ENCODE assay signal across 9 mouse cellular contexts in the genomic region with DNA sequence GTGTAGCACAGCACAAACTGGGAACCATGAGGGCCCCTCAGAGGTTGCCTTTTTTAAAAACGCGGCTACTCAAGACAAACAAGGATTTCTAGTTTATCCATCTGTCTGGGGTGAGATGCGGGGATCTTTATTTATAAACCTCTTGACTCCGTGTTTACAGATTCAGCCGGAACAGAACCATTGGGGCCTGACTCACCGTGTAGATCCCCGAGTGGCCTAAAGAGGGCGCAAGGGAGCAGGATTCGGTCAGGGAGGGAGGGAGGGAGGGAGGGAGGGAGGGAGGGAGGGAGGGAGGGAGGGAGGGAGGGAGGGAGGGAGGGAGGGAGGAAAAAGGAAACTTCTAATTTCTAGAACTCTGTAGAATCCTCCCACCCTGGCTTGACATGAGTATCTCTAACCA.
DNase-seq lines count a peak whose midpoint lies in the region; ATAC-seq and TF ChIP-seq lines count a peak whose summit lies in the region.
"Had no signal": no experiment of that assay in that cellular context is flagged by ENCODE, and none has a peak within 500 bp of the region (broad histone marks: within the 10 kb centered on the region; RNA-seq: fewer than 3 reads in every experiment).

No protein-coding gene starts in this region.

- no peaks in the 10 kb centered on the region for H3K27me3 ChIP-seq in limb, embryonic 11.5 days (ENCODE audit: control insufficient read depth, insufficient read depth, low read length)
- 0 out of 2 replicates have a peak, but pooled peaks cover 6% of the 10 kb centered on the region for H3K27me3 ChIP-seq in limb, embryonic 10.5 days (ENCODE audit: low read depth, poor library complexity, severe bottlenecking)
- H3K27me3 ChIP-seq: stomach, embryonic 15.5 days had no signal

- H3K4me2 ChIP-seq in limb, embryonic 11.5 days (ENCODE audit: low read depth, severe bottlenecking): no peak overlapping the region
- H3K4me2 ChIP-seq: stomach, embryonic 15.5 days had no signal

- no peak for ATAC-seq in limb, embryonic 11.5 days (ENCODE audit: insufficient number of reproducible peaks, low FRiP score, low TSS enrichment, low read depth)

- TF ChIP-seq CTCF in gastrocnemius, adult 2 months (IDR thresholded peaks at IDR 0.05): peak; percentile 36

- DNase-seq in gastrocnemius, adult 2 months: peak; percentile 27
- DNase-seq in gastrocnemius, postnatal 4 days (ENCODE audit: low spot score in 2 of 2): no peak
- DNase-seq in limb, embryonic 11.5 days (ENCODE audit: low spot score): peak; percentile 45
- no peak for DNase-seq in limb, embryonic 10.5 days (ENCODE audit: low spot score)
- peak; percentile 35 for DNase-seq in urinary bladder, postnatal 25 days (ENCODE audit: low spot score)
- no peak for DNase-seq in urinary bladder, adult 2 months (ENCODE audit: low spot score)
- DNase-seq in T-cell, adult 2 months (ENCODE audit: low spot score): no peak
- no peak for DNase-seq in heart, adult 8-10 months (ENCODE audit: low spot score)

- no peak overlapping the region for H3K4me3 ChIP-seq in gastrocnemius, adult 2 months
- H3K4me3 ChIP-seq in limb, embryonic 11.5 days (ENCODE audit: low read depth, low read length): no peak overlapping the region
- no peak overlapping the region for H3K4me3 ChIP-seq in limb, embryonic 10.5 days
- H3K4me3 ChIP-seq: stomach, embryonic 15.5 days had no signal

- WGBS in limb, embryonic 11.5 days: 51% methylated on average over 6 of the region's 9 CpGs
- WGBS in limb, embryonic 10.5 days: 38% methylated on average over 8 of the region's 9 CpGs

- no peaks in the 10 kb centered on the region for H3K36me3 ChIP-seq in limb, embryonic 11.5 days (ENCODE audit: control insufficient read depth, insufficient read depth, low read length)
- H3K36me3 ChIP-seq in limb, embryonic 10.5 days: no peaks in the 10 kb centered on the region
- H3K36me3 ChIP-seq: stomach, embryonic 15.5 days had no signal

- H3K9ac ChIP-seq in limb, embryonic 11.5 days (ENCODE audit: low read length): no peak overlapping the region
- H3K9ac ChIP-seq: stomach, embryonic 15.5 days had no signal

- no peaks in the 10 kb centered on the region for H3K9me3 ChIP-seq in limb, embryonic 11.5 days (ENCODE audit: control insufficient read depth, low read length)
- no peaks in the 10 kb centered on the region for H3K9me3 ChIP-seq in limb, embryonic 10.5 days (replicated peaks)
- H3K9me3 ChIP-seq: stomach, embryonic 15.5 days had no signal

- no peak overlapping the region for H3K27ac ChIP-seq in gastrocnemius, adult 2 months
- H3K27ac ChIP-seq in limb, embryonic 11.5 days (replicated peaks; ENCODE audit: low read depth, low read length): no peak overlapping the region
- no peak overlapping the region for H3K27ac ChIP-seq in limb, embryonic 10.5 days
- H3K27ac ChIP-seq: stomach, embryonic 15.5 days had no signal

- intact Hi-C loops in gastrocnemius, adult 2 months (cut with DNase I): loop anchor here (5.0 to 10.0 kb wide), 2 partner anchors 140 to 448 kb away; no protein-coding TSS in a partner anchor

- H3K4me1 ChIP-seq in limb, embryonic 11.5 days (ENCODE audit: control insufficient read depth, insufficient read depth, low read length): no peaks in the 10 kb centered on the region
- peaks cover 23% of the 10 kb centered on the region for H3K4me1 ChIP-seq in limb, embryonic 10.5 days

Comparison
In these comparisons a context has a peak if more than half of its experiments do, and no peak if none do; other contexts are left out.
1. DNase-seq: peak in gastrocnemius, adult 2 months (single experiment), limb, embryonic 11.5 days (single experiment) and urinary bladder, postnatal 25 days (single experiment); none in gastrocnemius, postnatal 4 days (0 of 2), limb, embryonic 10.5 days (single experiment), urinary bladder, adult 2 months (single experiment), T-cell, adult 2 months (single experiment) and heart, adult 8-10 months (single experiment).